Mouse (Mus musculus): ENCODE data around the gene Gadd45a. TPM values are rescaled to one million over a fixed set of nuclear protein-coding genes. Genes with fewer than 3 reads are reported as not detected.

The Gadd45a gene
- polyA plus RNA-seq, 1 experiment from 2014 or later = 21.0 TPM

GRCm38 (mm10) chr6:67013293-67013948 lies 23.8 kb downstream of the Gadd45a start:
- Histone ChIP-seq H3K4me3 (no peak overlapping the region), H3K36me3 (no peaks in the 10 kb centered on the region), H3K9ac (no peak overlapping the region), H3K27ac (no peak overlapping the region), H3K4me2 (no peak overlapping the region), H3K4me1 (replicated peaks) (peaks cover 6% of the 10 kb centered on the region; the same call in 1 of the 2 replicates), H3K27me3 (no peaks in the 10 kb centered on the region), H3K9me3 (no peaks in the 10 kb centered on the region)
- WGBS = 85% methylated on average over 6 of the region's 6 CpGs
- ATAC-seq (ENCODE audit: low FRiP score) = no peak

DNA sequence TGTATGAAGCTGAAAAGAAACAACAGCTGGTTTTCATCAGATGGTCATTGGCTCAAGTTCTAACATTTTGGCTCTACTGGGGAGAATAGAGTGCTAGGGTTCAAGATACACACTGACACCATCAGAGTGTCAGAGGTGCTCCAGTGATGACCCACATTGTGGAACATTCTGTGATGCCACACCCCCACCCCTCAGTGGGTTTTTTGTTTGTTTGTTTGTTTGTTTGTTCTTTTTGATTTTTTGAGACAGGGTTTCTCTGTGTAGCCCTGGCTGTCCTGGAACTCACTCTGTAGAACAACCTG lies 26.1 kb downstream of the Gadd45a start:
- no peak overlapping the region for H3K9ac ChIP-seq
- H3K4me2 ChIP-seq = no peak overlapping the region
- no peaks in the 10 kb centered on the region for H3K36me3 ChIP-seq
- H3K4me3 ChIP-seq = no peak overlapping the region
- H3K9me3 ChIP-seq = no peaks in the 10 kb centered on the region
- H3K27me3 ChIP-seq = no peaks in the 10 kb centered on the region
- H3K27ac ChIP-seq = no peak overlapping the region
- peaks cover 6% of the 10 kb centered on the region; the same call in 1 of the 2 replicates for H3K4me1 ChIP-seq (replicated peaks)
- ATAC-seq (ENCODE audit: low FRiP score) = no peak

- Histone ChIP-seq H3K36me3 (no peaks in the 10 kb centered on the region), H3K4me1 (replicated peaks) (peaks cover 6% of the 10 kb centered on the region; the same call in 1 of the 2 replicates), H3K27me3 (no peaks in the 10 kb centered on the region), H3K4me2 (no peak overlapping the region), H3K9ac (no peak overlapping the region), H3K4me3 (no peak overlapping the region), H3K27ac (peak overlapping the region; percentile 41), H3K9me3 (no peaks in the 10 kb centered on the region)
- 52% methylated on average over 7 of the region's 7 CpGs for WGBS
- ATAC-seq (ENCODE audit: low FRiP score) = peak; percentile 76
These were observed 26.7 kb downstream of the Gadd45a start for GRCm38 (mm10) chr6:67010370-67011216.

- no peaks in the 10 kb centered on the region for H3K36me3 ChIP-seq
- WGBS = 88% methylated on average over 3 of the region's 3 CpGs
- no peak overlapping the region for H3K9ac ChIP-seq
- H3K27ac ChIP-seq = no peak overlapping the region
- H3K4me1 ChIP-seq (replicated peaks) = peaks cover 6% of the 10 kb centered on the region; the same call in 1 of the 2 replicates
- H3K4me2 ChIP-seq = no peak overlapping the region
- ATAC-seq (ENCODE audit: low FRiP score) = no peak
- no peaks in the 10 kb centered on the region for H3K27me3 ChIP-seq
- no peaks in the 10 kb centered on the region for H3K9me3 ChIP-seq
- no peak overlapping the region for H3K4me3 ChIP-seq
These were observed 27.4 kb downstream of the Gadd45a start for GRCm38 (mm10) chr6:67009888-67010287.

GRCm38 (mm10) chr6:66999800-67000199 lies 37.5 kb downstream of the Gadd45a start:
- Histone ChIP-seq H3K4me1 (replicated peaks) (no peaks in the 10 kb centered on the region), H3K4me3 (no peak overlapping the region), H3K4me2 (no peak overlapping the region), H3K36me3 (no peaks in the 10 kb centered on the region), H3K9ac (no peak overlapping the region), H3K27ac (no peak overlapping the region), H3K27me3 (no peaks in the 10 kb centered on the region), H3K9me3 (no peaks in the 10 kb centered on the region)
- no peak for ATAC-seq (ENCODE audit: low FRiP score)

- H3K9me3 ChIP-seq = no peaks in the 10 kb centered on the region
- ATAC-seq (ENCODE audit: low FRiP score) = no peak
- WGBS = 78% methylated on average over 2 of the region's 2 CpGs
These were observed 38.6 kb downstream of the Gadd45a start for GRCm38 (mm10) chr6:66998645-66999044.

GRCm38 (mm10) chr6:66996257-66996656 lies 41.0 kb downstream of the Gadd45a start:
- no peaks in the 10 kb centered on the region for H3K36me3 ChIP-seq
- ATAC-seq (ENCODE audit: low FRiP score) = no peak
- H3K4me3 ChIP-seq = no peak overlapping the region
- H3K9ac ChIP-seq = no peak overlapping the region
- H3K4me1 ChIP-seq (replicated peaks) = no peaks in the 10 kb centered on the region
- H3K9me3 ChIP-seq = no peaks in the 10 kb centered on the region
- no peak overlapping the region for H3K27ac ChIP-seq
- no peak overlapping the region for H3K4me2 ChIP-seq
- H3K27me3 ChIP-seq = no peaks in the 10 kb centered on the region
- 91% methylated on average over 1 of the region's 1 CpGs for WGBS

More at GRCm38 (mm10) chr6:66998645-66999044, 38.6 kb downstream of the Gadd45a start:
- Histone ChIP-seq H3K36me3 (no peaks in the 10 kb centered on the region), H3K27me3 (no peaks in the 10 kb centered on the region), H3K9ac (no peak overlapping the region), H3K27ac (no peak overlapping the region), H3K4me2 (no peak overlapping the region), H3K4me3 (no peak overlapping the region), H3K4me1 (replicated peaks) (no peaks in the 10 kb centered on the region)

DNA sequence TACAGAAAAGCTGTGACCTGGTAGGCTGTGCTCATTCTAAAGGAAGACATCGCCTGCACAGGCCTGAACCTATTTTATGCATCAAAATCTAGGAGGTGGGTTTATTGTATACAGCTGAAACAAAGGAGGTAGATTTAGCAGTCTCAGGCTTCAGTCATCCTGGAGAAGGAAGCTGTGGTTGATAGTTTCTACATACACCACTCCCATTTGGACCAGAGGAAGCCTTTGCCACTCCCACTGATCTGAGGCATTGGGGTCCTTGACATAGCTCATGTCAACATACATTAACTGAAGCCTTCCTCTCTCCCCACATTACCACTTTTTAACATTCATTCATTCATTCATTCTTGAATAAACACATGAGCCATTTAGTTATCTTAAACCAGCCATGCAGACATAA lies 41.4 kb downstream of the Gadd45a start:
- no peaks in the 10 kb centered on the region for H3K36me3 ChIP-seq
- H3K4me1 ChIP-seq (replicated peaks) = no peaks in the 10 kb centered on the region
- H3K4me3 ChIP-seq = no peak overlapping the region
- H3K4me2 ChIP-seq = no peak overlapping the region
- no peak overlapping the region for H3K27ac ChIP-seq
- WGBS = 85% methylated on average over 1 of the region's 1 CpGs
- no peak for ATAC-seq (ENCODE audit: low FRiP score)
- no peak overlapping the region for H3K9ac ChIP-seq
- H3K9me3 ChIP-seq = no peaks in the 10 kb centered on the region
- no peaks in the 10 kb centered on the region for H3K27me3 ChIP-seq

DNA sequence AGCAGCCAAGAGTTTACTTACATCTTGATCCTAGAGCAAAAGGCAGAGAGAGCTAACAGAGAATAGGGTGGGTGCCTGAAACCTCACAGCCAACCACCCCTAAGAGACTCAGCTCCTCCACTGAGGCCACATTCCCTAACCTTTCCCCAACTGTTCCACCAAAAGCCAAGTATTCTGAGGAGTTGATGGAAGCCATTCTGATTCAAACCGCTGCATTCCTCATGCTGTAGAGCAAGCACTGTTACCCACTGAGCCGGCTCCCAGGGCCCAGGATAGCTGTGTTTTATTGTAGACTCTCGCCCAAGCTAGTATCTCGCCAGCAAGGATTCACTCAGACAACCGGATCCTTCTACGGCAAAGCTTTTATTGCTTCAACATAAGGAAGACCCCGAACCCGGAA lies 42.3 kb downstream of the Gadd45a start:
- Histone ChIP-seq H3K36me3 (no peaks in the 10 kb centered on the region), H3K9ac (no peak overlapping the region), H3K4me1 (replicated peaks) (no peaks in the 10 kb centered on the region), H3K9me3 (no peaks in the 10 kb centered on the region), H3K27ac (no peak overlapping the region), H3K27me3 (no peaks in the 10 kb centered on the region), H3K4me2 (no peak overlapping the region), H3K4me3 (no peak overlapping the region)
- ATAC-seq (ENCODE audit: low FRiP score) = no peak
- WGBS = 94% methylated on average over 8 of the region's 8 CpGs

- Histone ChIP-seq H3K4me2 (no peak overlapping the region), H3K27ac (no peak overlapping the region), H3K9ac (no peak overlapping the region), H3K36me3 (no peaks in the 10 kb centered on the region), H3K4me1 (replicated peaks) (no peaks in the 10 kb centered on the region), H3K4me3 (no peak overlapping the region), H3K9me3 (no peaks in the 10 kb centered on the region), H3K27me3 (no peaks in the 10 kb centered on the region)
- no peak for ATAC-seq (ENCODE audit: low FRiP score)
- 88% methylated on average over 8 of the region's 8 CpGs for WGBS
These were observed 44.5 kb downstream of the Gadd45a start for GRCm38 (mm10) chr6:66992786-66993185.

DNA sequence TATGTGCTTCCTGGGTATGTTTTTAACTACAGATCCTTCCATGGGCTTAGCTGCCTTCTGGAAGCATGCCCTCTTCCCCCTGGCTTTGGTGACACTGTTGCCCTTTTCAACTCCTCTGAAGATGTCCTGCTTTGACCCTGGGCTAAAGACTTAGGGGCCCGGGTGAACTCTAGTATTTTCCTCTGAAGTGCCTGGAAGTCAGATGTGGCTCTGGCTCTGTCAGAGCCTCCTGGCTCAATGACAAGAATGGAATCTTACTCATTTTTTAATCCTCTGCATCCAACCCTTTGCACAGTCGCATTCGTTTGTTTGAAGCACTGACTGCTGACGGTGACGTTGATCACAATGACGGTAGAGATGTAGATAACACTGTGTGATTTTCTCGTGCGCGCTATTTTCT lies 45.0 kb downstream of the Gadd45a start:
- H3K9me3 ChIP-seq = no peaks in the 10 kb centered on the region
- no peak for ATAC-seq (ENCODE audit: low FRiP score)
- no peaks in the 10 kb centered on the region for H3K36me3 ChIP-seq
- no peaks in the 10 kb centered on the region for H3K27me3 ChIP-seq
- no peak overlapping the region for H3K4me3 ChIP-seq
- no peaks in the 10 kb centered on the region; the same call in 1 of the 2 replicates for H3K4me1 ChIP-seq (replicated peaks)
- H3K27ac ChIP-seq = no peak overlapping the region
- no peak overlapping the region for H3K4me2 ChIP-seq
- no peak overlapping the region for H3K9ac ChIP-seq
- 90% methylated on average over 9 of the region's 9 CpGs for WGBS

DNA sequence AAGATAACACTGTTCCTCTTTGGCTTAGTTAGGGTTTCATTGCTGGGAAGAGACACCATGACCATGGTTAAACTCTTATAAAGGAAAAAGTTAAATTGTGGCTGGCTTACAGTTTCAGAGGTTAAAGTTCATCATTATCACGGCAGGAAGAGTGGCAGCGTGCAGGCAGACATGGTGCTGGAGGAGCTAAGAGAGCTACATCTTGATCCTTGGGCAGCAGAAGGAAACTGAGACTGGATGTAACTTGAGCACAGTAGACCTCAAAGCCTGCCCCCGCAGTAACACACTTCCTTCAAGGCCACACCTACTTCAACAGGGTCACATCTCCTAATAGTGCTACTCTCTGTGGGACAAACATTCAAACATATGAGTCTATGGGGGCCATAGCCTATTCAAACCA lies 47.7 kb downstream of the Gadd45a start:
- no peaks in the 10 kb centered on the region for H3K36me3 ChIP-seq
- 82% methylated on average over 3 of the region's 3 CpGs for WGBS
- H3K4me2 ChIP-seq = no peak overlapping the region
- H3K4me1 ChIP-seq (replicated peaks) = peaks cover 5% of the 10 kb centered on the region; the same call in 1 of the 2 replicates
- no peak overlapping the region for H3K27ac ChIP-seq
- H3K4me3 ChIP-seq = no peak overlapping the region
- no peak overlapping the region for H3K9ac ChIP-seq
- no peaks in the 10 kb centered on the region for H3K9me3 ChIP-seq
- H3K27me3 ChIP-seq = no peaks in the 10 kb centered on the region
- ATAC-seq (ENCODE audit: low FRiP score) = no peak

DNA sequence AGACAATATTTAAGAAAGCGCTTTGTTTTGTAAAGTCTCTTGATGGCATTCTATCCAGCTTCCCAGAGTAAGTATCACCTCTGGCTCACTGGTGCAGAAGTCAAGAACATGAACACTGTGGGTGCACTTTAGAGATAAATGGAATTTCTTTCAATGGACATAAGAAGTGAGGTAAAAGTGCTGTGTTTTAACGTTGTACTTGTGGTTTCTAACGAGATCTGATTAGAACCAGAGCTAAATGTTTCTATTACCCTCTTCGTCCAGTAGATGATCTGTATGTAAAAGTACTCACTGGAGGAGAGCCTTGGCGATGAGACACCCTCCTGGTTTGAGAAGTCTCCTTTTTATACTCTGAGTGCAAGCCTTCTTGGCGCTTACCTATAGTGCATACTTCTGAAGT lies 48.2 kb downstream of the Gadd45a start:
- Histone ChIP-seq H3K9ac (no peak overlapping the region), H3K4me2 (no peak overlapping the region), H3K4me3 (no peak overlapping the region), H3K27ac (no peak overlapping the region), H3K9me3 (no peaks in the 10 kb centered on the region), H3K36me3 (no peaks in the 10 kb centered on the region), H3K4me1 (replicated peaks) (peaks cover 5% of the 10 kb centered on the region; the same call in 1 of the 2 replicates), H3K27me3 (no peaks in the 10 kb centered on the region)
- no peak for ATAC-seq (ENCODE audit: low FRiP score)
- 96% methylated on average over 6 of the region's 6 CpGs for WGBS

Data from hindbrain, embryonic 13.5 days (tissue).